Mouse (Mus musculus): ENCODE measurements around the gene Itgb2.

- TF ChIP-seq CTCF (IDR thresholded peaks at IDR 0.05): no peak
- TF ChIP-seq POLR2A (IDR thresholded peaks at IDR 0.05; ENCODE audit: insufficient read depth, low read depth, low read length): no peak
Measured at GRCm38 (mm10) chr10:77507779-77508178, 22.3 kb upstream of the Itgb2 start.

Data from heart, adult 2 months (tissue).